Mouse (Mus musculus) liver, adult 2 months (tissue): ENCODE results near the gene Aldh3b3.

Experiments used
- CTCF ChIP-seq: fragments of 200-500 bp; IDR thresholded peaks from 2 replicates; pipeline ENCODE4 v1.5.1; 2011; ENCODE audit warnings: low read depth, low read length, control low read depth
- POLR2A ChIP-seq: fragments of 200-500 bp; IDR thresholded peaks from 2 replicates; pipeline ENCODE4 v1.6.1; 2011; ENCODE audit warnings: low read length, control low read depth; ENCODE audit not compliant: insufficient read depth; ENCODE audit errors: extremely low read depth

GRCm38 (mm10) chr19:3919928-3920327 lies 38.5 kb upstream of the Aldh3b3 start:
- TF ChIP-seq CTCF = no peak
- no peak for TF ChIP-seq POLR2A
